Mouse (Mus musculus) bone marrow, adult 2 months (tissue): Measurements from ENCODE around the gene Arfgap1.

Source experiments
- CTCF ChIP-seq: fragments of 200-500 bp; IDR thresholded peaks from 2 replicates; pipeline ENCODE4 v1.5.1; 2011; ENCODE audit warnings: low read length, control low read depth; ENCODE audit not compliant: control insufficient read depth, insufficient read depth
- POLR2A ChIP-seq: fragments of 200-500 bp; IDR thresholded peaks from 2 replicates; pipeline ENCODE4 v1.6.1; 2011; ENCODE audit warnings: low read depth, mild to moderate bottlenecking, control low read depth, low read length, borderline replicate concordance; ENCODE audit not compliant: control insufficient read depth

DNA sequence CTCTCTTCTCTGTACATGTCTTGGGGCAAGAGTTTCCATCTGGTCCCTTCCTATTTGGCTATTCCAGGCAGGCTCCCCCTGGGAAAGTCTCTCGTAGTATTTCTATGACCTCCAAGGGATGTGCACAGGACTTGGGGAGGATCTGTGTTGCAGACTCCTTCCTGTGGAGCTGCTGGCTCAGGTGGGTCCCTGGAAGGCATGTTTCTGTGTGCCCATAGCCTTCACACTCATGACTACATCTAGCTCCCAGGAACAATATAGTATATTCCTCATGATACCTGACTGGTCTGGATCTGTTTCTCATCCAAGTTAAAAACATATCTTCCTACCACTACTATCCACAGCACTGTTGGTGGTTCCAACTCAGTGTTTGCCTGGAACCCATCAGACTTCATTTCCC lies 20.0 kb downstream of the Arfgap1 start:
- TF ChIP-seq CTCF (no peak), POLR2A (no peak)
